Mouse (Mus musculus): Measurements from ENCODE around the gene Olfr596.
"Not testable (repeated sequence)": the region's sequence is repeated elsewhere in the genome, so short reads cannot be mapped to it uniquely, and the experiment has no call there.

Gene Olfr596

GRCm38 (mm10) chr7:103305348-103305747, at the start of gene Olfr596:
Gene Olfr596 (plus strand): TSS chr7:103305648.
- DNase-seq (ENCODE audit: low read depth, low spot score): not testable (repeated sequence)

GRCm38 (mm10) chr7:103316015-103316414, 10.6 kb downstream of the Olfr596 start, which contains the start of gene Olfr597:
Gene Olfr597 (plus strand): TSS chr7:103316315.
- not testable (repeated sequence) for DNase-seq (ENCODE audit: low read depth, low spot score)

- DNase-seq (ENCODE audit: low read depth, low spot score): no peak
These were observed 17.8 kb downstream of the Olfr596 start, which contains the start of gene Olfr598 for GRCm38 (mm10) chr7:103323268-103323667. Gene Olfr598 (plus strand): TSS chr7:103323568.

GRCm38 (mm10) chr7:103335617-103336016, 30.2 kb downstream of the Olfr596 start, which contains the start of gene Olfr599:
Gene Olfr599 (plus strand): TSS chr7:103335917.
- no peak for DNase-seq (ENCODE audit: low read depth, low spot score)

- DNase-seq (ENCODE audit: low read depth, low spot score): no peak
These were observed 44.1 kb downstream of the Olfr596 start, which contains the start of gene Olfr600 for GRCm38 (mm10) chr7:103349569-103349968. Gene Olfr600 (minus strand): TSS chr7:103349669.
